Mouse (Mus musculus): ENCODE measurements at regions not wholly inside any gene's neighbourhood (a gene's known extent, or its start where the extent isn't known, plus 50 kb on each side); places are given as distances from the start of the nearest gene placed in this dataset.

DNA sequence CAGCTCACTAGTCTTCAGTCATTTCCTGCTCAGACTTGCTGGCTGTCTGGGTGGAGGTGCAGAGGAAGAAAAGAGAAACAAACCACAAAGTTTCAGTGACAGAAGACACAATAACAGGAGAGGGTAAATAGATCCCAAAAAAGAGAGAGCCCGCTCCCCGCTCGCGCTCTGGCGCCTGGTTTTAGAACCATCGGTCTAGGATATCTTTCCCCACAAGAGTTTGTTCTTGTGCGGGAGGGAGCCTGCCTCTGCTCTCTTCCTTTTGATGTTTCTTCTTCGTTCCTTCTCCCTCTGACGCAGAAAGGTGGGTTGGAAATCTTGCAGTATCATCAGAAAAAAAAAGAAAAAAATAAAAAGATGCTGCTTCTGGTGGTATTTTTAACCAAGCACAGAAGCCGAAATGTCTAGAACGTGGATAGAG, 71.3 kb upstream of the Zfp217 start:
- TF ChIP-seq EP300 (IDR thresholded peaks at IDR 0.05; ENCODE audit: insufficient read depth, low read depth, low read length), result no peak
- no peak for TF ChIP-seq CTCF (IDR thresholded peaks at IDR 0.05)

Measured in heart, adult 2 months (tissue).